Mouse (Mus musculus): ENCODE results near the gene Dnmt3b.
"Not testable (repeated sequence)": the region's sequence is repeated elsewhere in the genome, so short reads cannot be mapped to it uniquely, and the experiment has no call there.

Dnmt3b gene

GRCm38 (mm10) chr2:153638977-153639680, 10.1 kb upstream of the Dnmt3b start:
- DNase-seq (ENCODE audit: low spot score), result no peak

- DNase-seq (ENCODE audit: low spot score), result no peak
These were observed 6.8 kb upstream of the Dnmt3b start for GRCm38 (mm10) chr2:153642496-153642895.

- no peak for DNase-seq (ENCODE audit: low spot score)
These were observed 6.3 kb upstream of the Dnmt3b start for GRCm38 (mm10) chr2:153642999-153643398.

- no peak for DNase-seq (ENCODE audit: low spot score)
These were observed 415 bp upstream of the Dnmt3b start for GRCm38 (mm10) chr2:153648773-153649297.

GRCm38 (mm10) chr2:153650014-153650687, 901 bp downstream of the Dnmt3b start:
- peak; percentile 13 for DNase-seq (ENCODE audit: low spot score)

GRCm38 (mm10) chr2:153651681-153652080, 2.4 kb downstream of the Dnmt3b start:
- DNase-seq (ENCODE audit: low spot score), result no peak

GRCm38 (mm10) chr2:153657659-153658058, 8.4 kb downstream of the Dnmt3b start:
- not testable (repeated sequence) for DNase-seq (ENCODE audit: low spot score)

- no peak for DNase-seq (ENCODE audit: low spot score)
These were observed 11.4 kb downstream of the Dnmt3b start for GRCm38 (mm10) chr2:153660616-153661015.

- no peak for DNase-seq (ENCODE audit: low spot score)
These were observed 16.2 kb downstream of the Dnmt3b start for GRCm38 (mm10) chr2:153665401-153665800.

GRCm38 (mm10) chr2:153668754-153669376, 19.6 kb downstream of the Dnmt3b start:
- no peak for DNase-seq (ENCODE audit: low spot score)

- peak; percentile 8 for DNase-seq (ENCODE audit: low spot score)
These were observed 20.9 kb downstream of the Dnmt3b start for GRCm38 (mm10) chr2:153670111-153670510.

GRCm38 (mm10) chr2:153672619-153673018, 23.4 kb downstream of the Dnmt3b start:
- DNase-seq (ENCODE audit: low spot score), result no peak

GRCm38 (mm10) chr2:153675364-153675763, 26.1 kb downstream of the Dnmt3b start:
- not testable (repeated sequence) for DNase-seq (ENCODE audit: low spot score)

GRCm38 (mm10) chr2:153676944-153677343, 27.7 kb downstream of the Dnmt3b start:
- no peak for DNase-seq (ENCODE audit: low spot score)

- DNase-seq (ENCODE audit: low spot score), result no peak
These were observed 28.3 kb downstream of the Dnmt3b start for GRCm38 (mm10) chr2:153677550-153677949.

- no peak for DNase-seq (ENCODE audit: low spot score)
These were observed 30.7 kb downstream of the Dnmt3b start for GRCm38 (mm10) chr2:153679959-153680358.

GRCm38 (mm10) chr2:153693413-153693812, 44.2 kb downstream of the Dnmt3b start:
- DNase-seq (ENCODE audit: low spot score), result not testable (repeated sequence)

- DNase-seq (ENCODE audit: low spot score), result peak; percentile 51
These were observed 45.3 kb downstream of the Dnmt3b start for GRCm38 (mm10) chr2:153694462-153695085.

- no peak for DNase-seq (ENCODE audit: low spot score)
These were observed 47.1 kb downstream of the Dnmt3b start, which contains the start of gene Dnmt3c for GRCm38 (mm10) chr2:153696352-153696751. Dnmt3c (plus strand) TSS chr2:153696652.

- no peak for DNase-seq (ENCODE audit: low spot score)
These were observed 54.1 kb downstream of the Dnmt3b start for GRCm38 (mm10) chr2:153703389-153703788.

GRCm38 (mm10) chr2:153710701-153711330, 61.6 kb downstream of the Dnmt3b start:
- no peak for DNase-seq (ENCODE audit: low spot score)

GRCm38 (mm10) chr2:153712646-153713091, 63.4 kb downstream of the Dnmt3b start:
- no peak for DNase-seq (ENCODE audit: low spot score)
